Mouse (Mus musculus) thymus, adult 18-20 months (tissue): ENCODE measurements around the gene Cryl1.

Experiments used
- DNase-seq, 2 experiments: peaks; one replicate each; pipeline ENCODE4 v3.0.0; 2022; ENCODE audit warnings: mixed read lengths in 2 of 2

Gene Cryl1

GRCm38 (mm10) chr14:57398065-57398757, at the start of gene Cryl1:
Gene Cryl1, minus strand, starts transcription at chr14:57398529.
- peak; percentile 97 to 98 for DNase-seq

- DNase-seq, result no peak
Measured at GRCm38 (mm10) chr14:57430451-57430850, 32.1 kb upstream of the Cryl1 start.

- DNase-seq, result no peak
Measured at GRCm38 (mm10) chr14:57424212-57424561, 25.9 kb upstream of the Cryl1 start.

GRCm38 (mm10) chr14:57423432-57424211, 25.3 kb upstream of the Cryl1 start, which contains the start of gene Ift88:
Gene Ift88, plus strand, starts transcription at chr14:57424062.
- peak; percentile 75 to 80 for DNase-seq

GRCm38 (mm10) chr14:57417187-57417586, 18.9 kb upstream of the Cryl1 start:
- no peak for DNase-seq

GRCm38 (mm10) chr14:57412166-57412565, 13.8 kb upstream of the Cryl1 start:
- DNase-seq, result no peak

- no peak for DNase-seq
Measured at GRCm38 (mm10) chr14:57409106-57409505, 10.8 kb upstream of the Cryl1 start.

- DNase-seq, result no peak
Measured at GRCm38 (mm10) chr14:57408100-57408499, 9.8 kb upstream of the Cryl1 start.

- DNase-seq, result peak; percentile 12 to 23
Measured at GRCm38 (mm10) chr14:57407039-57407987, 9.0 kb upstream of the Cryl1 start.

GRCm38 (mm10) chr14:57402815-57403214, 4.5 kb upstream of the Cryl1 start:
- DNase-seq, result no peak

- DNase-seq, result peak in 1 of 2 experiments; percentile 22
Measured at GRCm38 (mm10) chr14:57398813-57399427, 591 bp upstream of the Cryl1 start.

GRCm38 (mm10) chr14:57397221-57397620, 1.1 kb downstream of the Cryl1 start:
- no peak for DNase-seq

GRCm38 (mm10) chr14:57395470-57395869, 2.9 kb downstream of the Cryl1 start:
- no peak for DNase-seq

GRCm38 (mm10) chr14:57392278-57392677, 6.1 kb downstream of the Cryl1 start:
- no peak for DNase-seq

GRCm38 (mm10) chr14:57391621-57392020, 6.7 kb downstream of the Cryl1 start:
- DNase-seq, result no peak

GRCm38 (mm10) chr14:57386758-57387561, 11.4 kb downstream of the Cryl1 start:
- no peak for DNase-seq

GRCm38 (mm10) chr14:57385667-57386066, 12.7 kb downstream of the Cryl1 start:
- DNase-seq, result no peak

GRCm38 (mm10) chr14:57377531-57377930, 20.8 kb downstream of the Cryl1 start:
- no peak for DNase-seq

GRCm38 (mm10) chr14:57376956-57377355, 21.4 kb downstream of the Cryl1 start:
- no peak for DNase-seq

- DNase-seq, result no peak
Measured at GRCm38 (mm10) chr14:57376016-57376415, 22.3 kb downstream of the Cryl1 start.

- no peak for DNase-seq
Measured at GRCm38 (mm10) chr14:57375205-57375604, 23.1 kb downstream of the Cryl1 start.
